Mouse (Mus musculus) Muller cell, postnatal 12 days (primary cell): ENCODE data around the gene Eif4e2.

ENCODE experiments used
- DNase-seq: peaks from one replicate; pipeline ENCODE4 v3.0.0-alpha.2; 2015; ENCODE audit errors: inconsistent ontology term

Gene Eif4e2

GRCm38 (mm10) chr1:87259316-87259715 is 45.6 kb downstream of the Eif4e2 start:
- no peak for DNase-seq

GRCm38 (mm10) chr1:87263257-87263656 is 49.5 kb downstream of the Eif4e2 start:
- DNase-seq = no peak

GRCm38 (mm10) chr1:87263796-87264133 is 50.1 kb downstream of the Eif4e2 start:
- DNase-seq = no peak

- DNase-seq = peak; percentile 77
Measured at GRCm38 (mm10) chr1:87264134-87265006, 50.7 kb downstream of the Eif4e2 start, which contains the start of gene Efhd1. TSS of gene Efhd1 (plus strand) at chr1:87264363.

GRCm38 (mm10) chr1:87265200-87265599 is 51.5 kb downstream of the Eif4e2 start:
- DNase-seq = peak; percentile 42

- no peak for DNase-seq
Measured at GRCm38 (mm10) chr1:87266296-87267090, 52.8 kb downstream of the Eif4e2 start.

- no peak for DNase-seq
Measured at GRCm38 (mm10) chr1:87270204-87270603, 56.5 kb downstream of the Eif4e2 start.

- DNase-seq = peak; percentile 57
Measured at GRCm38 (mm10) chr1:87270641-87271467, 57.1 kb downstream of the Eif4e2 start.

GRCm38 (mm10) chr1:87271596-87271995 is 57.9 kb downstream of the Eif4e2 start:
- DNase-seq = no peak

- DNase-seq = no peak
Measured at GRCm38 (mm10) chr1:87272462-87272861, 58.7 kb downstream of the Eif4e2 start.

GRCm38 (mm10) chr1:87273514-87273942 is 59.8 kb downstream of the Eif4e2 start:
- peak; percentile 89 for DNase-seq

GRCm38 (mm10) chr1:87274134-87274533 is 60.4 kb downstream of the Eif4e2 start:
- DNase-seq = no peak

- DNase-seq = no peak
Measured at GRCm38 (mm10) chr1:87275151-87275550, 61.4 kb downstream of the Eif4e2 start.

GRCm38 (mm10) chr1:87276056-87276455 is 62.3 kb downstream of the Eif4e2 start:
- DNase-seq = no peak

- DNase-seq = no peak
Measured at GRCm38 (mm10) chr1:87280281-87280680, 66.6 kb downstream of the Eif4e2 start.

GRCm38 (mm10) chr1:87281599-87282412 is 68.1 kb downstream of the Eif4e2 start:
- no peak for DNase-seq

- DNase-seq = no peak
Measured at GRCm38 (mm10) chr1:87282413-87282788, 68.7 kb downstream of the Eif4e2 start.

GRCm38 (mm10) chr1:87283410-87283960 is 69.8 kb downstream of the Eif4e2 start:
- no peak for DNase-seq

- DNase-seq = peak; percentile 90
Measured at GRCm38 (mm10) chr1:87287105-87287504, 73.4 kb downstream of the Eif4e2 start.
